Mouse (Mus musculus) spleen, embryonic (tissue): ENCODE measurements around the gene Gm27027.

Experiments used
- CTCF ChIA-PET: fragments of 350-600 bp; sonication (Branson Sonifier 250); formaldehyde crosslinking; loops from one replicate; lab custom pipeline; 2022; lab: Charles Lee

The Gm27027 gene

GRCm38 (mm10) chr2:93928866-93929265 lies 67.3 kb downstream of the Gm27027 start:
- CTCF ChIA-PET: no interaction called here

GRCm38 (mm10) chr2:93927701-93928437 lies 68.3 kb downstream of the Gm27027 start:
- CTCF ChIA-PET: no interaction called here

- CTCF ChIA-PET: no interaction called here
Measured at GRCm38 (mm10) chr2:93926141-93926540, 70.0 kb downstream of the Gm27027 start.

- CTCF ChIA-PET: no interaction called here
Measured at GRCm38 (mm10) chr2:93919093-93919492, 77.1 kb downstream of the Gm27027 start.

GRCm38 (mm10) chr2:93913552-93913951 lies 82.6 kb downstream of the Gm27027 start:
- CTCF ChIA-PET: no interaction called here

GRCm38 (mm10) chr2:93911942-93912341 lies 84.2 kb downstream of the Gm27027 start:
- CTCF ChIA-PET: no interaction called here

- CTCF ChIA-PET: no interaction called here
Measured at GRCm38 (mm10) chr2:93909716-93910115, 86.4 kb downstream of the Gm27027 start.

- CTCF ChIA-PET: no interaction called here
Measured at GRCm38 (mm10) chr2:93907519-93908294, 88.4 kb downstream of the Gm27027 start.
